Mouse (Mus musculus) testis, adult 2 months (tissue): ENCODE measurements at regions not wholly inside any gene's neighbourhood (a gene's known extent, or its start where the extent isn't known, plus 50 kb on each side); places are given as distances from the start of the nearest gene placed in this dataset.

Experiments used
- CTCF ChIP-seq: fragments of 200-500 bp; IDR thresholded peaks from 2 replicates; pipeline ENCODE4 v1.5.1; 2012; ENCODE audit warnings: low read depth, mild to moderate bottlenecking, inconsistent platforms, low read length, moderate library complexity; ENCODE audit not compliant: control insufficient read depth, insufficient read depth, insufficient replicate concordance
- POLR2A ChIP-seq: fragments of 200-500 bp; IDR thresholded peaks from 2 replicates; pipeline ENCODE4 v1.6.1; 2012; ENCODE audit warnings: low read depth, mild to moderate bottlenecking, inconsistent platforms, low read length, moderate library complexity; ENCODE audit not compliant: control insufficient read depth

- TF ChIP-seq CTCF (no peak), POLR2A (no peak)
These were observed 65.9 kb upstream of the Pou3f3 start for GRCm38 (mm10) chr1:42629465-42630261.
